Mouse (Mus musculus): ENCODE data around the gene Dkk2.

Gene Dkk2

GRCm38 (mm10) chr3:132129730-132130274 lies 44.7 kb downstream of the Dkk2 start:
- no peak for DNase-seq

GRCm38 (mm10) chr3:132130781-132131180 lies 45.7 kb downstream of the Dkk2 start:
- DNase-seq: no peak

- DNase-seq: no peak
Measured at GRCm38 (mm10) chr3:132131939-132132338, 46.8 kb downstream of the Dkk2 start.

- DNase-seq: no peak
Measured at GRCm38 (mm10) chr3:132134502-132134901, 49.4 kb downstream of the Dkk2 start.

- no peak for DNase-seq
Measured at GRCm38 (mm10) chr3:132137802-132138378, 52.8 kb downstream of the Dkk2 start.

GRCm38 (mm10) chr3:132141031-132141430 lies 55.9 kb downstream of the Dkk2 start:
- peak; percentile 18 for DNase-seq

GRCm38 (mm10) chr3:132149446-132150025 lies 64.4 kb downstream of the Dkk2 start:
- DNase-seq: no peak

- no peak for DNase-seq
Measured at GRCm38 (mm10) chr3:132158817-132159216, 73.7 kb downstream of the Dkk2 start.

- DNase-seq: no peak
Measured at GRCm38 (mm10) chr3:132168911-132169310, 83.8 kb downstream of the Dkk2 start.

- no peak for DNase-seq
Measured at GRCm38 (mm10) chr3:132186888-132187552, 101.9 kb downstream of the Dkk2 start.

- no peak for DNase-seq
Measured at GRCm38 (mm10) chr3:132201950-132202349, 116.9 kb downstream of the Dkk2 start.

- no peak for DNase-seq
Measured at GRCm38 (mm10) chr3:132202665-132203064, 117.6 kb downstream of the Dkk2 start.

GRCm38 (mm10) chr3:132207469-132207868 lies 122.4 kb downstream of the Dkk2 start:
- peak; percentile 84 for DNase-seq

GRCm38 (mm10) chr3:132211260-132211659 lies 126.2 kb downstream of the Dkk2 start:
- no peak for DNase-seq

- DNase-seq: no peak
Measured at GRCm38 (mm10) chr3:132219977-132220487, 134.9 kb downstream of the Dkk2 start.

GRCm38 (mm10) chr3:132227622-132228021 lies 142.5 kb downstream of the Dkk2 start:
- no peak for DNase-seq
